Mouse (Mus musculus): ENCODE results near the gene Sel1l3. TPM values are rescaled to one million over a fixed set of nuclear protein-coding genes. Genes with fewer than 3 reads are reported as not detected.

Sel1l3 gene
- total RNA-seq, 2 experiments from 2014 or later, result 1.7 to 2.0 TPM

DNA sequence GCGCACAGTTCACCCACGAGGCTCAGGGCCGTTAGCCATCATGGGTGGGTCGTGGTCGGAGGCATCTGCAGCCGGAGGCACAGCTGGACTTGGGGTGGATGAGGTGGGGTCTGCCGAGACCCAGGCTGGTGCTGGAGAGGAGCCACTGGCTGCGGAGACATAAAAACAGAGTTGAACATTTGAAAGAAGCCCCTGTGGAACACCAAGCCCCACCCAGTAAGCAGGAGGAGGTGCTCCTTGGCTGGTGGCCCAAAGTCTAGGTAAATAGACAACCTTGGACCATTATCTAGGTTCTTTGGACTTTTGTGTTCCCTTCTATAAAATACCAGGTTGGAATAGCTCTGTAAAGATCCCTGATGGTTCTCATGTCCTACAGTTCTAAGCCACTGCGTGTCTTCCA lies 105.7 kb downstream of the Sel1l3 start:
- intact Hi-C loops (cut with DNase I), result no loop called here
- no peak for DNase-seq (ENCODE audit: low spot score)

GRCm38 (mm10) chr5:53106731-53107130 lies 107.0 kb downstream of the Sel1l3 start:
- intact Hi-C loops (cut with DNase I), result no loop called here
- no peak for DNase-seq (ENCODE audit: low spot score)

GRCm38 (mm10) chr5:53106125-53106524 lies 107.6 kb downstream of the Sel1l3 start:
- DNase-seq (ENCODE audit: low spot score), result no peak
- intact Hi-C loops (cut with DNase I), result no loop called here

DNA sequence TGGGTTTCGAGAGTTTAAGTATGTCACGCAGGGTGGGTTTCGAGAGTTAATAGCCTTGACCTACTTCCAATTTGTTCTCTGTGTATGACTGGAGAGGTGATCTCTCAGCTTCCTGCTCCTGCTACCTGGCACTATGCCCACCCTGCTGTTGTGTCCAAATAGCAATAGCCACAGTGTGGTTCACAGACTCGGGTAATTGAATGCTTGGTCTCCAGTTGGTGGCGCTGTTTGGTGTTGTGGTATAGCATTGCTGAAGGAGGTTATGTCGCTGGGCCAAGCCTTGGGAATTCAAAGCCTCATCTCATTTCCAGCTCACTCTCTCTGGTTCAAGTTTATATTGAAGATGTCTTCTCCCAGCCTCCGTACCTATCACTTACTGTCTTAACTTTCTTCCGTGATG lies 108.0 kb downstream of the Sel1l3 start:
- intact Hi-C loops (cut with DNase I), result no loop called here
- DNase-seq (ENCODE audit: low spot score), result no peak

- intact Hi-C loops (cut with DNase I), result no loop called here
- DNase-seq (ENCODE audit: low spot score), result no peak
Measured at GRCm38 (mm10) chr5:53104177-53104855, 109.4 kb downstream of the Sel1l3 start.

- intact Hi-C loops (cut with DNase I), result no loop called here
- no peak for DNase-seq (ENCODE audit: low spot score)
Measured at GRCm38 (mm10) chr5:53101848-53102473, 111.8 kb downstream of the Sel1l3 start.

DNA sequence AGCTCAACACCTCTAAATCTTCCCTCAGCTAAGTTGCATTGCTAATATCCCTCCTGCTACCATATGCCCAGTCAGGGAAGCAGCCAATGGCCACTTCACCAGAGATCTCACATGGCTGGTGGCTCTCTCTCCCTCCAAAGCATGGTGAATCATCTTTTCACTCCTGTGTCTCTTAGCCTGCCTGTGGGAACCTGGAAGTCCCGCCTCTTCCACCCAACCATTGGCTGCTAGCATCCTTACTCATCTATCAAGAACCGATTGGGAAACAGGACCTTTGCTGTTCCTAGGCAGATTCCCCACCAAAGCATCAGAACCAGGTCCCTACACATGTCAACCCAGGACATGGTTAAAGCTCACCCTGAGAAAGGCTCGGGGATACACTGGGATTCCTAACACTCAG lies 122.4 kb downstream of the Sel1l3 start:
- no peak for DNase-seq (ENCODE audit: low spot score)
- intact Hi-C loops (cut with DNase I), result no loop called here

- intact Hi-C loops (cut with DNase I), result no loop called here
- DNase-seq (ENCODE audit: low spot score), result no peak
Measured at GRCm38 (mm10) chr5:53087452-53087851, 126.3 kb downstream of the Sel1l3 start.

DNA sequence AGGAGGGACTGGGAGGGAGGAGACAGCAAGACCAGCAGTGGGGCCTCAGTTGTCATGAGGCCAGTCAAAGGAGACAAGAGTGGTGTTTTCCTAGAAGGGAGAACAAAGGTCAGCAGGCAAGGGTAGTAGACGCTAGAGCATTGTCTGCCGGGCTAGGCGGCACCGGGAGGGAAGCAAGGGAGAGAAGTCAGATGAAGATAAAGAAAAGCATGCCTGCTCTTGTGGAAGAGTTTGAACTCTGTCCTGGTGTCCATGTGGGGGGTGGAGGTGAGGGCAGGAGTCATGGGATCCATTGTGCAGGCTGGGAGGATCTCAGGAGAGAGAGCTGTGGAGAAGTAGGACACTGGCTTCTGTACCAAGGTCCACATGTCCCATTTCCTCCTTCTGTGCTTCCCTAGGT lies 135.3 kb downstream of the Sel1l3 start:
- DNase-seq (ENCODE audit: low spot score), result no peak
- intact Hi-C loops (cut with DNase I), result no loop called here

- no peak for DNase-seq (ENCODE audit: low spot score)
- intact Hi-C loops (cut with DNase I), result no loop called here
Measured at GRCm38 (mm10) chr5:53074553-53074952, 139.2 kb downstream of the Sel1l3 start.

DNA sequence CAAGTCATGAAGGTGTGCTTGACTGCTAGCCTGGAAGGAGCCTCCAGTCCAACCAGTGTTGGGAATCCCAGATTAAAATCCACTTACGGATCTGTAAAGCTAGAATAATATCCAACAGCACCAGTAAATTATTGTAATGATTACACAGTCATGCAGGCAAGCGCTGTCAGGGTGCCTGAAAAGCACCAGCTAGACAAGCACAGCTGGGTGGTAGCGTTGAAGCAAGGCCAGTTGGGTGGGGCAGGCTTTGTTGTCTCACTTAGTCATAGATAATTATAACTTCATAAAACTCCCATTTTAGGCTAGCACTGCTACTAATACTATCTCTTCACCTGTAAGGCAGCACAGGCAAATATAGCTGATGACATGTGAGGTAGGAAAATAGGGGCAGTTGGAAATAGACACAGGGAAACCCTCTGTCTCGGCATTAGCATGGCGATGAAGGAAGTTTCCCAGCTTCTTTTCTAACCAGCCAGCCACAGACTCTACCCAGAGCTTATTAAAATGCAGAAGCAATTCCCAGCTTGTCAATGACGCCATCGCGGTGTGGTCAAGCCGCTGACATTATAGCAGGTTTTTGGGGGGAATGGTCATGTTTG lies 152.1 kb downstream of the Sel1l3 start:
- DNase-seq (ENCODE audit: low spot score), result no peak
- intact Hi-C loops (cut with DNase I), result no loop called here

Other genes with a start within 250 kb of the Sel1l3 start
- under 1 TPM; 0.05 to 0.36 TPM for gene Slc34a2, start 175.8 kb downstream of the Sel1l3 start, total RNA-seq (2021)
- 100 to 1,000 TPM in 1 of 2 experiments, 10 to 100 TPM in 1; 97.7 to 102 TPM for gene Smim20, start 53.2 kb upstream of the Sel1l3 start, total RNA-seq (2021)

All from heart, postnatal 25 days (tissue).